Mouse (Mus musculus) C2C12 (cell line): Measurements from ENCODE around the gene Ereg.

Experiments used
- CEBPB ChIP-seq: IDR thresholded peaks from one replicate; pipeline ENCODE4 v1.6.1; 2011; ENCODE audit warnings: low read depth, mild to moderate bottlenecking, control low read depth, moderate library complexity
- CTCF ChIP-seq: IDR thresholded peaks from one replicate; pipeline ENCODE4 v1.5.1; 2011; ENCODE audit not compliant: control insufficient read depth, insufficient read depth, insufficient read length
- FOSL1 ChIP-seq: IDR thresholded peaks from one replicate; pipeline ENCODE4 v1.8.0; 2011; ENCODE audit warnings: mild to moderate bottlenecking, low read length; ENCODE audit not compliant: poor library complexity, insufficient read depth, severe bottlenecking
- MAX ChIP-seq: IDR thresholded peaks from one replicate; pipeline ENCODE4 v1.6.1; 2011; ENCODE audit warnings: mild to moderate bottlenecking, control low read depth
- MYOD1 ChIP-seq: IDR thresholded peaks from one replicate; pipeline ENCODE4 v1.6.1; 2011; ENCODE audit warnings: low read depth; ENCODE audit not compliant: control insufficient read depth, insufficient read length
- MYOG ChIP-seq: IDR thresholded peaks from one replicate; pipeline ENCODE4 v1.6.1; 2011; ENCODE audit not compliant: control insufficient read depth, insufficient read length; ENCODE audit errors: extremely low read depth
- USF1 ChIP-seq: IDR thresholded peaks from one replicate; pipeline ENCODE4 v1.6.1; 2011; ENCODE audit warnings: low read depth, mild to moderate bottlenecking, control low read depth, moderate library complexity

DNA sequence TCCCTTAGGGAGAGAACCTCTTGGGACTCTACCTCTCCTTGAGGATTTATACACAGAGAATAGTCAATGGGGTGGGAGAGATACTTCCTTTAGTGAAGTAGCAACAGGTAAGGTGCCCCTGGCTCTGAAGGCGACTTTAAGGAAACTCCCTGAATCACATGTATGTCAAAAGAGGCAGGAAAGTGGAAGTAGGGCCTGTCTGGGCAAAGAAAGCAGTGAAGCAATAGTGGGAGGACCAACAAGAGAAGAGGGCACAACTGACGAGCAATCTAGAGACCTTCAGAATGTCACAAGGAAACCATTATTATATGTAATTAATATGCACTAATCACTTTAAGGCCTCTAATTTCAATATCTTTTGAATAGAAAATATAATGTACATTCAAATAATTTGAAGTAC lies 39.5 kb downstream of the Ereg start:
- TF ChIP-seq CTCF (no peak), USF1 (no peak), CEBPB (peak; percentile 23), MAX (no peak), FOSL1 (no peak), MYOD1 (no peak), MYOG (no peak)
